Mouse (Mus musculus) E14TG2a.4 (cell line): ENCODE data around the gene Raph1.

Source experiments
- CTCF ChIP-seq: conservative IDR thresholded peaks from 2 replicates; pipeline ENCODE4 v1.5.1; 2014; ENCODE audit warnings: low read length
- NANOG ChIP-seq: IDR thresholded peaks from 2 replicates; pipeline ENCODE4 v1.6.1; 2014; ENCODE audit warnings: borderline replicate concordance, low read length, mixed read lengths

GRCm38 (mm10) chr1:60600682-60601081 lies 33.8 kb upstream of the Raph1 start:
- TF ChIP-seq CTCF (no peak), NANOG (no peak)
